Mouse (Mus musculus): ENCODE measurements around the gene Map3k5.

Map3k5 gene

GRCm38 (mm10) chr10:20135350-20136058, 201.2 kb downstream of the Map3k5 start:
- Histone ChIP-seq H3K36me3 (ENCODE audit: control insufficient read depth, insufficient read depth, low read length, poor library complexity, severe bottlenecking) (peaks cover 8% of the 10 kb centered on the region), H3K27me3 (ENCODE audit: control insufficient read depth, insufficient read depth, low read length, poor library complexity, severe bottlenecking) (no peaks in the 10 kb centered on the region)
- DNase-seq (ENCODE audit: low read depth, low spot score) = no peak

- Histone ChIP-seq H3K27me3 (ENCODE audit: control insufficient read depth, insufficient read depth, low read length, poor library complexity, severe bottlenecking) (no peaks in the 10 kb centered on the region), H3K36me3 (ENCODE audit: control insufficient read depth, insufficient read depth, low read length, poor library complexity, severe bottlenecking) (peaks cover 10% of the 10 kb centered on the region)
- DNase-seq (ENCODE audit: low read depth, low spot score) = no peak
Observed at GRCm38 (mm10) chr10:20136505-20136904, 202.2 kb downstream of the Map3k5 start.

- Histone ChIP-seq H3K27me3 (ENCODE audit: control insufficient read depth, insufficient read depth, low read length, poor library complexity, severe bottlenecking) (no peaks in the 10 kb centered on the region), H3K36me3 (ENCODE audit: control insufficient read depth, insufficient read depth, low read length, poor library complexity, severe bottlenecking) (peaks cover 4% of the 10 kb centered on the region; the same call in 1 of the 2 replicates)
- no peak for DNase-seq (ENCODE audit: low read depth, low spot score)
Observed at GRCm38 (mm10) chr10:20141376-20141775, 207.1 kb downstream of the Map3k5 start.

GRCm38 (mm10) chr10:20148130-20148772, 214.0 kb downstream of the Map3k5 start, which contains the start of gene Map7:
TSS of gene Map7 (plus strand) at chr10:20148471.
- DNase-seq (ENCODE audit: low read depth, low spot score) = no peak
- H3K36me3 ChIP-seq (ENCODE audit: control insufficient read depth, insufficient read depth, low read length, poor library complexity, severe bottlenecking) = no peaks in the 10 kb centered on the region
- peaks cover 4% of the 10 kb centered on the region; the same call in 1 of the 2 replicates for H3K27me3 ChIP-seq (ENCODE audit: control insufficient read depth, insufficient read depth, low read length, poor library complexity, severe bottlenecking)

- Histone ChIP-seq H3K27me3 (ENCODE audit: control insufficient read depth, insufficient read depth, low read length, poor library complexity, severe bottlenecking) (peaks cover 4% of the 10 kb centered on the region; the same call in 1 of the 2 replicates), H3K36me3 (ENCODE audit: control insufficient read depth, insufficient read depth, low read length, poor library complexity, severe bottlenecking) (no peaks in the 10 kb centered on the region)
- peak; percentile 65 for DNase-seq (ENCODE audit: low read depth, low spot score)
Observed at GRCm38 (mm10) chr10:20148773-20149120, 214.5 kb downstream of the Map3k5 start.

GRCm38 (mm10) chr10:20149121-20149834, 215.0 kb downstream of the Map3k5 start:
- DNase-seq (ENCODE audit: low read depth, low spot score) = peak; percentile 50
- H3K27me3 ChIP-seq (ENCODE audit: control insufficient read depth, insufficient read depth, low read length, poor library complexity, severe bottlenecking) = peaks cover 4% of the 10 kb centered on the region; the same call in 1 of the 2 replicates
- no peaks in the 10 kb centered on the region for H3K36me3 ChIP-seq (ENCODE audit: control insufficient read depth, insufficient read depth, low read length, poor library complexity, severe bottlenecking)

- no peaks in the 10 kb centered on the region for H3K36me3 ChIP-seq (ENCODE audit: control insufficient read depth, insufficient read depth, low read length, poor library complexity, severe bottlenecking)
- DNase-seq (ENCODE audit: low read depth, low spot score) = peak; percentile 22
- H3K27me3 ChIP-seq (ENCODE audit: control insufficient read depth, insufficient read depth, low read length, poor library complexity, severe bottlenecking) = peaks cover 4% of the 10 kb centered on the region; the same call in 1 of the 2 replicates
Observed at GRCm38 (mm10) chr10:20149835-20150355, 215.6 kb downstream of the Map3k5 start.

- no peaks in the 10 kb centered on the region for H3K36me3 ChIP-seq (ENCODE audit: control insufficient read depth, insufficient read depth, low read length, poor library complexity, severe bottlenecking)
- no peak for DNase-seq (ENCODE audit: low read depth, low spot score)
- H3K27me3 ChIP-seq (ENCODE audit: control insufficient read depth, insufficient read depth, low read length, poor library complexity, severe bottlenecking) = peaks cover 4% of the 10 kb centered on the region; the same call in 1 of the 2 replicates
Observed at GRCm38 (mm10) chr10:20152131-20152530, 217.9 kb downstream of the Map3k5 start.

GRCm38 (mm10) chr10:20153507-20153906, 219.2 kb downstream of the Map3k5 start:
- DNase-seq (ENCODE audit: low read depth, low spot score) = no peak
- H3K27me3 ChIP-seq (ENCODE audit: control insufficient read depth, insufficient read depth, low read length, poor library complexity, severe bottlenecking) = peaks cover 4% of the 10 kb centered on the region; the same call in 1 of the 2 replicates
- no peaks in the 10 kb centered on the region for H3K36me3 ChIP-seq (ENCODE audit: control insufficient read depth, insufficient read depth, low read length, poor library complexity, severe bottlenecking)

- no peaks in the 10 kb centered on the region; the same call in 1 of the 2 replicates for H3K27me3 ChIP-seq (ENCODE audit: control insufficient read depth, insufficient read depth, low read length, poor library complexity, severe bottlenecking)
- no peak for DNase-seq (ENCODE audit: low read depth, low spot score)
- H3K36me3 ChIP-seq (ENCODE audit: control insufficient read depth, insufficient read depth, low read length, poor library complexity, severe bottlenecking) = no peaks in the 10 kb centered on the region
Observed at GRCm38 (mm10) chr10:20155401-20155800, 221.1 kb downstream of the Map3k5 start.

- DNase-seq (ENCODE audit: low read depth, low spot score) = no peak
- no peaks in the 10 kb centered on the region for H3K36me3 ChIP-seq (ENCODE audit: control insufficient read depth, insufficient read depth, low read length, poor library complexity, severe bottlenecking)
Observed at GRCm38 (mm10) chr10:20157021-20157726, 222.9 kb downstream of the Map3k5 start.

GRCm38 (mm10) chr10:20158756-20159155, 224.5 kb downstream of the Map3k5 start:
- no peak for DNase-seq (ENCODE audit: low read depth, low spot score)
- Histone ChIP-seq H3K27me3 (ENCODE audit: control insufficient read depth, insufficient read depth, low read length, poor library complexity, severe bottlenecking) (no peaks in the 10 kb centered on the region), H3K36me3 (ENCODE audit: control insufficient read depth, insufficient read depth, low read length, poor library complexity, severe bottlenecking) (no peaks in the 10 kb centered on the region)

More at GRCm38 (mm10) chr10:20157021-20157726, 222.9 kb downstream of the Map3k5 start:
- H3K27me3 ChIP-seq (ENCODE audit: control insufficient read depth, insufficient read depth, low read length, poor library complexity, severe bottlenecking) = no peaks in the 10 kb centered on the region

- no peaks in the 10 kb centered on the region for H3K36me3 ChIP-seq (ENCODE audit: control insufficient read depth, insufficient read depth, low read length, poor library complexity, severe bottlenecking)
- no peak for DNase-seq (ENCODE audit: low read depth, low spot score)
- no peaks in the 10 kb centered on the region for H3K27me3 ChIP-seq (ENCODE audit: control insufficient read depth, insufficient read depth, low read length, poor library complexity, severe bottlenecking)
Observed at GRCm38 (mm10) chr10:20159308-20159707, 225.0 kb downstream of the Map3k5 start.

- Histone ChIP-seq H3K27me3 (ENCODE audit: control insufficient read depth, insufficient read depth, low read length, poor library complexity, severe bottlenecking) (no peaks in the 10 kb centered on the region), H3K36me3 (ENCODE audit: control insufficient read depth, insufficient read depth, low read length, poor library complexity, severe bottlenecking) (no peaks in the 10 kb centered on the region)
- no peak for DNase-seq (ENCODE audit: low read depth, low spot score)
Observed at GRCm38 (mm10) chr10:20160914-20161313, 226.6 kb downstream of the Map3k5 start.

Measured in splenic B cell, adult 2 months (primary cell).